Mouse (Mus musculus) kidney, embryonic 16.5 days (tissue): ENCODE measurements at regions not wholly inside any gene's neighbourhood (a gene's known extent, or its start where the extent isn't known, plus 50 kb on each side); places are given as distances from the start of the nearest gene placed in this dataset.

ENCODE experiments used
- ATAC-seq: fragments of 200-750 bp; cut with Nextera tagmentation; 2 replicates; pipeline ENCODE4 v1.8.0; 2017; ENCODE audit warnings: moderate TSS enrichment; ENCODE audit not compliant: low FRiP score, low TSS enrichment
- H3K27ac ChIP-seq: fragments of 300-500 bp; sonication (generic); 2 replicates; pipeline ENCODE4 v1.5.1; 2014; ENCODE audit warnings: low read length
- H3K27me3 ChIP-seq: fragments of 300-500 bp; sonication (generic); 2 replicates; pipeline ENCODE4 v1.6.1; 2014; ENCODE audit warnings: low read length, control low read depth, mixed read lengths; ENCODE audit not compliant: insufficient read depth
- H3K36me3 ChIP-seq: fragments of 300-500 bp; sonication (generic); 2 replicates; pipeline ENCODE4 v1.6.1; 2014; ENCODE audit warnings: low read length, control low read depth, mixed read lengths; ENCODE audit not compliant: insufficient read depth
- H3K4me1 ChIP-seq: fragments of 300-500 bp; sonication (generic); 2 replicates; pipeline ENCODE4 v1.6.1; 2014; ENCODE audit warnings: low read length, control low read depth, mixed read lengths; ENCODE audit not compliant: insufficient read depth
- H3K4me2 ChIP-seq: fragments of 300-500 bp; sonication (generic); replicated peaks from 2 replicates; pipeline ENCODE4 v1.6.1; 2014; ENCODE audit warnings: low read depth, low read length
- H3K4me3 ChIP-seq: fragments of 300-500 bp; sonication (generic); 2 replicates; pipeline ENCODE4 v1.5.1; 2014; ENCODE audit warnings: mild to moderate bottlenecking, low read length
- H3K9ac ChIP-seq: fragments of 300-500 bp; sonication (generic); replicated peaks from 2 replicates; pipeline ENCODE4 v1.6.1; 2014; ENCODE audit warnings: low read length
- H3K9me3 ChIP-seq: fragments of 300-500 bp; sonication (generic); 2 replicates; pipeline ENCODE4 v1.6.1; 2016; ENCODE audit warnings: low read length, control low read depth
- WGBS: fragments of 180-500 bp; shearing (Covaris S2); extraction: QIAGEN DNeasy Blood & Tissue Kit; methylation state at CpG from one replicate; pipeline ENCODE4 v1.1.7; 2014; 5-methylcytosine and 5-hydroxymethylcytosine counted together

GRCm38 (mm10) chr4:101350222-101350621 lies 68.9 kb upstream of the Ak4 start:
- H3K9me3 ChIP-seq, result no peaks in the 10 kb centered on the region
- WGBS, result 76% methylated on average over 3 of the region's 3 CpGs
- peaks cover 12% of the 10 kb centered on the region; the same call in 1 of the 2 replicates for H3K4me1 ChIP-seq
- no peak for ATAC-seq
- no peak overlapping the region for H3K27ac ChIP-seq
- peaks cover 6% of the 10 kb centered on the region; the same call in 1 of the 2 replicates for H3K36me3 ChIP-seq
- H3K4me3 ChIP-seq, result no peak overlapping the region
- H3K27me3 ChIP-seq, result no peaks in the 10 kb centered on the region
- H3K9ac ChIP-seq, result no peak overlapping the region
- no peak overlapping the region for H3K4me2 ChIP-seq

GRCm38 (mm10) chr4:101349413-101349812 lies 69.7 kb upstream of the Ak4 start:
- WGBS, result 23% methylated on average over 4 of the region's 4 CpGs
- Histone ChIP-seq H3K27me3 (no peaks in the 10 kb centered on the region), H3K9me3 (no peaks in the 10 kb centered on the region), H3K4me2 (no peak overlapping the region), H3K27ac (no peak overlapping the region), H3K9ac (no peak overlapping the region), H3K4me3 (no peak overlapping the region), H3K36me3 (peaks cover 6% of the 10 kb centered on the region; the same call in 1 of the 2 replicates), H3K4me1 (peaks cover 7% of the 10 kb centered on the region; the same call in 1 of the 2 replicates)
- no peak for ATAC-seq

GRCm38 (mm10) chr4:101347309-101347708 lies 71.8 kb upstream of the Ak4 start:
- 81% methylated on average over 6 of the region's 6 CpGs for WGBS
- H3K27me3 ChIP-seq, result no peaks in the 10 kb centered on the region
- no peaks in the 10 kb centered on the region for H3K4me1 ChIP-seq
- H3K4me2 ChIP-seq, result no peak overlapping the region
- no peak overlapping the region for H3K9ac ChIP-seq
- no peak for ATAC-seq
- H3K9me3 ChIP-seq, result no peaks in the 10 kb centered on the region
- H3K27ac ChIP-seq, result no peak overlapping the region
- no peak overlapping the region for H3K4me3 ChIP-seq
- H3K36me3 ChIP-seq, result peaks cover 11% of the 10 kb centered on the region; the same call in 1 of the 2 replicates

GRCm38 (mm10) chr4:101342071-101342762 lies 76.9 kb upstream of the Ak4 start:
- ATAC-seq, result no peak
- no peaks in the 10 kb centered on the region for H3K9me3 ChIP-seq
- H3K27me3 ChIP-seq, result no peaks in the 10 kb centered on the region

GRCm38 (mm10) chr4:101340741-101341140 lies 75.7 kb upstream of the Jak1 start:
- no peaks in the 10 kb centered on the region for H3K27me3 ChIP-seq
- H3K4me3 ChIP-seq, result no peak overlapping the region
- H3K9ac ChIP-seq, result no peak overlapping the region
- no peaks in the 10 kb centered on the region for H3K9me3 ChIP-seq
- no peaks in the 10 kb centered on the region for H3K4me1 ChIP-seq
- H3K36me3 ChIP-seq, result peaks cover 5% of the 10 kb centered on the region; the same call in 1 of the 2 replicates
- no peak overlapping the region for H3K4me2 ChIP-seq
- ATAC-seq, result no peak
- no peak overlapping the region for H3K27ac ChIP-seq

More at GRCm38 (mm10) chr4:101342071-101342762, 76.9 kb upstream of the Ak4 start:
- no peak overlapping the region for H3K4me2 ChIP-seq
- no peak overlapping the region for H3K27ac ChIP-seq
- no peaks in the 10 kb centered on the region for H3K4me1 ChIP-seq
- no peak overlapping the region for H3K4me3 ChIP-seq
- WGBS, result 88% methylated on average over 8 of the region's 8 CpGs
- H3K9ac ChIP-seq, result no peak overlapping the region
- H3K36me3 ChIP-seq, result peaks cover 8% of the 10 kb centered on the region; the same call in 1 of the 2 replicates

- ATAC-seq, result no peak
- no peaks in the 10 kb centered on the region for H3K27me3 ChIP-seq
Observed at GRCm38 (mm10) chr4:101338211-101338610, 73.1 kb upstream of the Jak1 start.

GRCm38 (mm10) chr4:101336811-101337210 lies 71.7 kb upstream of the Jak1 start:
- H3K9ac ChIP-seq, result no peak overlapping the region
- H3K4me3 ChIP-seq, result no peak overlapping the region
- H3K4me2 ChIP-seq, result no peak overlapping the region
- no peaks in the 10 kb centered on the region for H3K27me3 ChIP-seq
- no peak overlapping the region for H3K27ac ChIP-seq
- H3K9me3 ChIP-seq, result no peaks in the 10 kb centered on the region
- no peaks in the 10 kb centered on the region for H3K4me1 ChIP-seq
- H3K36me3 ChIP-seq, result no peaks in the 10 kb centered on the region
- ATAC-seq, result no peak
- WGBS, result 27% methylated on average over 4 of the region's 4 CpGs

More at GRCm38 (mm10) chr4:101338211-101338610, 73.1 kb upstream of the Jak1 start:
- Histone ChIP-seq H3K36me3 (no peaks in the 10 kb centered on the region), H3K27ac (no peak overlapping the region), H3K9me3 (no peaks in the 10 kb centered on the region), H3K4me1 (no peaks in the 10 kb centered on the region), H3K4me2 (no peak overlapping the region), H3K4me3 (no peak overlapping the region), H3K9ac (no peak overlapping the region)

- no peak overlapping the region for H3K27ac ChIP-seq
- H3K9ac ChIP-seq, result no peak overlapping the region
- H3K4me3 ChIP-seq, result no peak overlapping the region
- no peaks in the 10 kb centered on the region for H3K27me3 ChIP-seq
- H3K4me1 ChIP-seq, result no peaks in the 10 kb centered on the region
- no peaks in the 10 kb centered on the region for H3K9me3 ChIP-seq
- no peak for ATAC-seq
- H3K4me2 ChIP-seq, result no peak overlapping the region
- no peaks in the 10 kb centered on the region for H3K36me3 ChIP-seq
Observed at GRCm38 (mm10) chr4:101336371-101336770, 71.3 kb upstream of the Jak1 start.

- no peaks in the 10 kb centered on the region for H3K27me3 ChIP-seq
- no peak overlapping the region for H3K4me3 ChIP-seq
- no peak overlapping the region for H3K9ac ChIP-seq
- WGBS, result 95% methylated on average over 10 of the region's 10 CpGs
- ATAC-seq, result no peak
- no peaks in the 10 kb centered on the region for H3K4me1 ChIP-seq
- H3K27ac ChIP-seq, result no peak overlapping the region
- no peak overlapping the region for H3K4me2 ChIP-seq
- no peaks in the 10 kb centered on the region for H3K9me3 ChIP-seq
- H3K36me3 ChIP-seq, result no peaks in the 10 kb centered on the region
Observed at GRCm38 (mm10) chr4:101333868-101334267, 68.8 kb upstream of the Jak1 start.

GRCm38 (mm10) chr4:101333036-101333435 lies 68.0 kb upstream of the Jak1 start:
- no peak for ATAC-seq
- Histone ChIP-seq H3K36me3 (no peaks in the 10 kb centered on the region), H3K27me3 (no peaks in the 10 kb centered on the region), H3K4me1 (no peaks in the 10 kb centered on the region), H3K4me3 (no peak overlapping the region), H3K27ac (no peak overlapping the region), H3K9me3 (no peaks in the 10 kb centered on the region), H3K4me2 (no peak overlapping the region), H3K9ac (no peak overlapping the region)
- 72% methylated on average over 3 of the region's 3 CpGs for WGBS
